In the genomic region with DNA sequence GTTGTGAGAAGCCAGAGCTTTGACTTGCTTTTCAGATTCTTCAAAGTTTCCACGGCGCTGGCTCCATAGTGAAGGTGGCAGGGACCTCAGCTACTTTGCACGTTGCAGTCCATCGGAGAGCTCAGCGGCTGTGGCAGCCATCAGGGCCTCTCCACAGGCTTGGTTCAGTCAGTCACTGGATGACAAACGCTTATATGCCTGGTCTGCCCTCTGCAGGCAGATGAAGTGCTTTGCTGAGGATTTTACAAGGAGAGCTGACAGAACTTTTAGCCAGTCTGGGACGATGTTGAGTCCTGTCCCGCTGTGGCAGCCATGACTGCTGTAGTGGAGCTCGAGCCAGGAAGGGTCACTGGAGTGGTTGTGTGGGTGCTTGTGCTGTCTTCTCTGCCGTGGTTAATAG, we compare ENCODE assay signal across 9 mouse cellular contexts.
DNase-seq lines count a peak whose midpoint lies in the region; ATAC-seq and TF ChIP-seq lines count a peak whose summit lies in the region.
"Had no signal": no experiment of that assay in that cellular context is flagged by ENCODE, and none has a peak within 500 bp of the region (broad histone marks: within the 10 kb centered on the region; RNA-seq: fewer than 3 reads in every experiment).

No protein-coding gene starts in this region.

- TF ChIP-seq CTCF in forebrain, postnatal 0 days (IDR thresholded peaks at IDR 0.05; ENCODE audit: low read depth): peak; percentile 71

- H3K4me2 ChIP-seq in forebrain, embryonic 11.5 days (ENCODE audit: low read depth, low read length, severe bottlenecking): no peak overlapping the region
- H3K4me2 ChIP-seq in midbrain, embryonic 13.5 days (replicated peaks): no peak overlapping the region
- H3K4me2 ChIP-seq in midbrain, embryonic 11.5 days: no peak overlapping the region
- H3K4me2 ChIP-seq in forebrain, postnatal 0 days (ENCODE audit: low read depth): no peak overlapping the region
- H3K4me2 ChIP-seq in midbrain, embryonic 16.5 days (ENCODE audit: low read length): no peak overlapping the region

- ATAC-seq in forebrain, embryonic 11.5 days (replicated peaks; ENCODE audit: low FRiP score): no peak
- ATAC-seq in midbrain, embryonic 13.5 days: 0 out of 2 replicates have a peak, but pooled peaks have one; percentile 48
- no peak for ATAC-seq in midbrain, embryonic 11.5 days (ENCODE audit: low FRiP score)
- ATAC-seq in forebrain, postnatal 0 days: peak; percentile 69
- ATAC-seq in midbrain, embryonic 16.5 days: 0 out of 2 replicates have a peak, but pooled peaks have one; percentile 45

- no peak overlapping the region for H3K9ac ChIP-seq in forebrain, embryonic 11.5 days (ENCODE audit: low read length)
- no peak overlapping the region for H3K9ac ChIP-seq in midbrain, embryonic 13.5 days (replicated peaks)
- H3K9ac ChIP-seq in midbrain, embryonic 11.5 days (ENCODE audit: low read length): no peak overlapping the region
- H3K9ac ChIP-seq in forebrain, postnatal 0 days: no peak overlapping the region
- no peak overlapping the region for H3K9ac ChIP-seq in midbrain, embryonic 16.5 days (ENCODE audit: low read depth, low read length)

- DNase-seq in forebrain, embryonic 11.5 days (ENCODE audit: low spot score): peak; percentile 59
- DNase-seq in forebrain, embryonic 10.5 days (ENCODE audit: extremely low spot score, low spot score): no peak
- DNase-seq in midbrain, embryonic 11.5 days (ENCODE audit: low spot score, missing footprints): no peak
- peak; percentile 63 for DNase-seq in forebrain, postnatal 0 days
- no peak for DNase-seq in spleen, postnatal 4 days (ENCODE audit: low spot score in 2 of 2)
- no peak for DNase-seq in gastrocnemius, postnatal 10 days

- no peaks in the 10 kb centered on the region for H3K27me3 ChIP-seq in forebrain, embryonic 11.5 days (ENCODE audit: control insufficient read depth, insufficient read depth, low read length)
- no peaks in the 10 kb centered on the region for H3K27me3 ChIP-seq in forebrain, embryonic 10.5 days (ENCODE audit: poor library complexity, severe bottlenecking)
- H3K27me3 ChIP-seq in midbrain, embryonic 13.5 days: no peaks in the 10 kb centered on the region
- H3K27me3 ChIP-seq in midbrain, embryonic 11.5 days (ENCODE audit: control insufficient read depth, insufficient read depth, low read length): no peaks in the 10 kb centered on the region
- H3K27me3 ChIP-seq in forebrain, postnatal 0 days (ENCODE audit: insufficient read depth, low read length): no peaks in the 10 kb centered on the region
- H3K27me3 ChIP-seq in midbrain, embryonic 16.5 days (ENCODE audit: control insufficient read depth, insufficient read depth, low read depth, low read length): no peaks in the 10 kb centered on the region

- no peaks in the 10 kb centered on the region for H3K9me3 ChIP-seq in forebrain, embryonic 11.5 days (ENCODE audit: control insufficient read depth, low read length)
- no peaks in the 10 kb centered on the region for H3K9me3 ChIP-seq in forebrain, embryonic 10.5 days
- no peaks in the 10 kb centered on the region for H3K9me3 ChIP-seq in midbrain, embryonic 13.5 days
- H3K9me3 ChIP-seq in midbrain, embryonic 11.5 days (ENCODE audit: control insufficient read depth, low read length): no peaks in the 10 kb centered on the region
- no peaks in the 10 kb centered on the region for H3K9me3 ChIP-seq in forebrain, postnatal 0 days (ENCODE audit: low read length)
- no peaks in the 10 kb centered on the region for H3K9me3 ChIP-seq in midbrain, embryonic 16.5 days (replicated peaks; ENCODE audit: control insufficient read depth, low read length, poor library complexity, severe bottlenecking)
- H3K9me3 ChIP-seq: G1E had no signal

- H3K4me3 ChIP-seq in forebrain, embryonic 11.5 days (ENCODE audit: low read depth, low read length): no peak overlapping the region
- H3K4me3 ChIP-seq in forebrain, embryonic 10.5 days: no peak overlapping the region
- H3K4me3 ChIP-seq in midbrain, embryonic 13.5 days (replicated peaks): no peak overlapping the region
- H3K4me3 ChIP-seq in midbrain, embryonic 11.5 days (ENCODE audit: low read depth, low read length): no peak overlapping the region
- no peak overlapping the region for H3K4me3 ChIP-seq in forebrain, postnatal 0 days (ENCODE audit: low read depth, low read length)
- no peak overlapping the region for H3K4me3 ChIP-seq in midbrain, embryonic 16.5 days (ENCODE audit: low read depth, low read length)

- WGBS in forebrain, embryonic 11.5 days: 61% methylated on average over 10 of the region's 10 CpGs
- 73% methylated on average over 10 of the region's 10 CpGs for WGBS in forebrain, embryonic 10.5 days
- 43% methylated on average over 10 of the region's 10 CpGs for WGBS in midbrain, embryonic 13.5 days
- WGBS in midbrain, embryonic 11.5 days: 62% methylated on average over 10 of the region's 10 CpGs
- WGBS in forebrain, postnatal 0 days: 52% methylated on average over 10 of the region's 10 CpGs
- WGBS in midbrain, embryonic 16.5 days: 43% methylated on average over 10 of the region's 10 CpGs

- H3K27ac ChIP-seq in forebrain, embryonic 11.5 days (ENCODE audit: low read depth, low read length): no peak overlapping the region
- no peak overlapping the region for H3K27ac ChIP-seq in forebrain, embryonic 10.5 days
- H3K27ac ChIP-seq in midbrain, embryonic 13.5 days: no peak overlapping the region
- no peak overlapping the region for H3K27ac ChIP-seq in midbrain, embryonic 11.5 days (ENCODE audit: low read depth, low read length)
- 0 out of 2 replicates have a peak overlapping the region, but pooled peaks have one; percentile 21 for H3K27ac ChIP-seq in forebrain, postnatal 0 days (ENCODE audit: low read depth, low read length)
- 0 out of 2 replicates have a peak overlapping the region, but pooled peaks have one; percentile 7 for H3K27ac ChIP-seq in midbrain, embryonic 16.5 days (ENCODE audit: low read length)

- no peaks in the 10 kb centered on the region for H3K4me1 ChIP-seq in forebrain, embryonic 11.5 days (replicated peaks; ENCODE audit: control insufficient read depth, insufficient read depth, low read length)
- H3K4me1 ChIP-seq in forebrain, embryonic 10.5 days: no peaks in the 10 kb centered on the region
- no peaks in the 10 kb centered on the region for H3K4me1 ChIP-seq in midbrain, embryonic 13.5 days (replicated peaks)
- H3K4me1 ChIP-seq in midbrain, embryonic 11.5 days (ENCODE audit: control insufficient read depth, insufficient read depth, low read length): no peaks in the 10 kb centered on the region
- no peaks in the 10 kb centered on the region for H3K4me1 ChIP-seq in forebrain, postnatal 0 days (ENCODE audit: insufficient read depth)
- no peaks in the 10 kb centered on the region for H3K4me1 ChIP-seq in midbrain, embryonic 16.5 days (ENCODE audit: control insufficient read depth, insufficient read depth, low read length)

- no peaks in the 10 kb centered on the region for H3K36me3 ChIP-seq in forebrain, embryonic 11.5 days (ENCODE audit: control insufficient read depth, insufficient read depth, low read length)
- peaks cover 86% of the 10 kb centered on the region for H3K36me3 ChIP-seq in forebrain, embryonic 10.5 days (replicated peaks)
- H3K36me3 ChIP-seq in midbrain, embryonic 13.5 days: peaks cover 27% of the 10 kb centered on the region
- peaks cover 6% of the 10 kb centered on the region; the same call in 1 of the 2 replicates for H3K36me3 ChIP-seq in midbrain, embryonic 11.5 days (ENCODE audit: control insufficient read depth, insufficient read depth, low read length)
- peaks cover 18% of the 10 kb centered on the region for H3K36me3 ChIP-seq in forebrain, postnatal 0 days (ENCODE audit: insufficient read depth)
- H3K36me3 ChIP-seq in midbrain, embryonic 16.5 days (ENCODE audit: control insufficient read depth, insufficient read depth, low read length): no peaks in the 10 kb centered on the region

Comparison
In these comparisons a context has a peak if more than half of its experiments do, and no peak if none do; other contexts are left out.
1. ATAC-seq: peak in midbrain, embryonic 13.5 days (single experiment), forebrain, postnatal 0 days (single experiment) and midbrain, embryonic 16.5 days (single experiment); none in forebrain, embryonic 11.5 days (single experiment) and midbrain, embryonic 11.5 days (single experiment).
2. DNase-seq: peak in forebrain, embryonic 11.5 days (single experiment) and forebrain, postnatal 0 days (single experiment); none in forebrain, embryonic 10.5 days (single experiment), midbrain, embryonic 11.5 days (single experiment), spleen, postnatal 4 days (0 of 2) and gastrocnemius, postnatal 10 days (single experiment).
3. H3K27ac ChIP-seq: peak in forebrain, postnatal 0 days (single experiment) and midbrain, embryonic 16.5 days (single experiment); none in forebrain, embryonic 11.5 days (single experiment), forebrain, embryonic 10.5 days (single experiment), midbrain, embryonic 13.5 days (single experiment) and midbrain, embryonic 11.5 days (single experiment).